Mouse (Mus musculus) lung, embryonic 15.5 days (tissue): ENCODE measurements around the gene Tex264. TPM values are rescaled to one million over a fixed set of nuclear protein-coding genes. Genes with fewer than 3 reads are reported as not detected.

Source experiments
- ATAC-seq: fragments of 200-750 bp; cut with Nextera tagmentation; 2 replicates; pipeline ENCODE4 v1.8.0; 2017; ENCODE audit warnings: moderate number of reproducible peaks, borderline replicate concordance; ENCODE audit not compliant: low FRiP score, low TSS enrichment; ENCODE audit errors: extremely low read depth
- H3K27ac ChIP-seq: fragments of 300-500 bp; sonication (generic); 2 replicates; pipeline ENCODE4 v1.5.1; 2015; ENCODE audit warnings: moderate library complexity, mild to moderate bottlenecking, inconsistent platforms
- H3K27me3 ChIP-seq: fragments of 300-500 bp; sonication (generic); 2 replicates; pipeline ENCODE4 v1.6.1; 2015; ENCODE audit warnings: inconsistent platforms
- H3K36me3 ChIP-seq: fragments of 300-500 bp; sonication (generic); 2 replicates; pipeline ENCODE4 v1.6.1; 2015; ENCODE audit warnings: inconsistent platforms
- H3K4me1 ChIP-seq: fragments of 300-500 bp; sonication (generic); 2 replicates; pipeline ENCODE4 v1.6.1; 2015; ENCODE audit warnings: inconsistent platforms
- H3K4me2 ChIP-seq: fragments of 300-500 bp; sonication (generic); 2 replicates; pipeline ENCODE4 v1.6.1; 2015; ENCODE audit warnings: inconsistent platforms, mild to moderate bottlenecking, moderate library complexity
- H3K4me3 ChIP-seq: fragments of 300-500 bp; sonication (generic); 2 replicates; pipeline ENCODE4 v1.5.1; 2015; ENCODE audit warnings: mild to moderate bottlenecking, inconsistent platforms
- H3K9ac ChIP-seq: fragments of 300-500 bp; sonication (generic); 2 replicates; pipeline ENCODE4 v1.6.1; 2015; ENCODE audit warnings: inconsistent platforms
- H3K9me3 ChIP-seq: fragments of 300-500 bp; sonication (generic); 2 replicates; pipeline ENCODE4 v1.6.1; 2016; ENCODE audit warnings: inconsistent platforms
- WGBS: fragments of 180-500 bp; shearing (Covaris S2); methylation state at CpG from one replicate; pipeline ENCODE4 v1.1.7; 2015; 5-methylcytosine and 5-hydroxymethylcytosine counted together
- polyA plus RNA-seq: library from polyadenylated mRNA; unstranded; fragments of >200 nt; fragmentation: Nextera tagmentation; extraction: Ambion mirVana; gene quantifications from 2 replicates; pipeline ENCODE4 v1.2.1, GENCODE M21; 2015

Gene Tex264
- polyA plus RNA-seq, 1 experiment from 2014 or later, result 44.6 TPM

DNA sequence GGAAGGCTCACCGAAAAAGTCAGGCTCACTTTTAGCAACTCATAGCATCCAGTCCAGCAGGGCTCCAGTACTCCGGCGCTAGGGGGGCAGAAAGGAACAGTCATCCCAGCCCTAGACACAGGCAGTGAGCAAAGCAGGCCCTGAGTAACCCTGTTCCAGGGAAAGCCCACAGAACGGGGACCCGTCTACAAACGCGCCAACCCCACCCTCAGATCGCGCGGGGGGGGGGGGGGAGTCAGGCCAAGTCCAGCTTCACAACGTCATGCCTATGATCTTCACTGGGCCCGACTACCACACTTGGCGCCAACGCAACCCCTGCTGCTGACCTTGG lies 844 bp downstream of the Tex264 start:
- peaks cover 17% of the 10 kb centered on the region for H3K4me1 ChIP-seq
- H3K4me3 ChIP-seq, result peak overlapping the region; percentile 94
- H3K36me3 ChIP-seq, result peaks cover 13% of the 10 kb centered on the region
- peak overlapping the region; percentile 98 for H3K4me2 ChIP-seq
- peak; percentile 33; the same call in 1 of the 2 replicates for ATAC-seq
- peak overlapping the region; percentile 89 for H3K27ac ChIP-seq
- H3K9ac ChIP-seq, result peak overlapping the region; percentile 77
- WGBS, result 2% methylated on average over 9 of the region's 14 CpGs
- no peaks in the 10 kb centered on the region for H3K9me3 ChIP-seq
- H3K27me3 ChIP-seq, result no peaks in the 10 kb centered on the region

DNA sequence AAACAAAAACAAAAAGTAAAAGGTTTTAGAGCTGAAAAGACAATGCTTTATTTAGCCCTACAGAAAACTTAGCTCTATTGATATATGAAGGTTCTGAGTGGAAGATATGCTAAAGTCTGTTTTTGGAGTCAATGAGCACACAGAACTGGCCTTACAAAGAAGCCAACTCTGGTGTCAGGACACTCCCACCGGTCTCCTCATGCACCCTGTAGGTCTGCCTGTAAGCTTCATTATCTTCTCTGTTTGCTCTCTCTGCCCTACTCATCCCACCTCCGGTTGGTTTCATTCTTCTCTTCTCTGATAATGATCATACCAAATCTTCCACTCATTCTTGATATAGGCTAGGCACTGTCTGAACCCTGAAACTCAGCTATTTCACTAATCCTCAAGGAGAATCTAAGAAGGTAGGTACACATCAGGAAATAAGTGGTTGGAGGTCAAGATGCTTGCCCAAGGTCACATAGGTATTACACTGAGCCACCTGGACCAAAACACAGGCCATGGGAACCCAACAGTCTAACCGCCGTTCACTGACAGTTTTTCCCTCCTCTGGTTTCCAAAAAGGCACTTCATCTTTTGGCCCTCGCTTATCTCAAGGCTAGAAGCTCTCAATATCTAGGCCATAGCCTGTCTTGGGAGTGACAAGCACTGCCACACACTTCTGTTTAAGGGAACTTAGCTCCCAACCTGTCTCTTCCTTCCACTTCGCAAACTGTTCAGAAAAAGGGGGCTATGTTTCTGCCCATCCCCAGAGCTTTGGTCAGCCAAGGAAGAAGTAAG lies 1.4 kb downstream of the Tex264 start:
- no peak overlapping the region for H3K27ac ChIP-seq

DNA sequence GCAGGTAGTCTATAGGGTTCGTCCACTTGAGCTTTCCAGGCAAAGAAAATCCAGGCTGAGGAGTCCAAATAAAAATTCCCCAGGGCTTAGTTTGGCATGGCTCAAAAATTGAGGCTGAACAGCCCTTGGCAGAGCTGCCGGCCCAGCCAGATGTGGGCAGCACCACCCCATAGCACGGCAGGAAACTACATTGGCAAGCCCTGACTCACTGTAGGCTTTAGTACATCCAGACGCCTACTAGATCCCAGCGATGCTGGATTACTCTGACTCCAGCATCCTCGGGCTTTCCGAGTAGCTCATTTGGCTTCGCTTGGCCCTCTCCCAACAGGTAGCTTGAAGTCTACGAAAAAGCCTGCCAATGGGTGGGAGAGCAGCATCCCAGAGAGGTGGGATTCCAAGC lies 4.7 kb downstream of the Tex264 start:
- H3K27me3 ChIP-seq, result no peaks in the 10 kb centered on the region
- no peak for ATAC-seq
- WGBS, result 90% methylated on average over 9 of the region's 9 CpGs
- no peaks in the 10 kb centered on the region for H3K9me3 ChIP-seq
- peaks cover 17% of the 10 kb centered on the region for H3K36me3 ChIP-seq
- no peak overlapping the region for H3K9ac ChIP-seq
- H3K27ac ChIP-seq, result no peak overlapping the region
- H3K4me2 ChIP-seq, result no peak overlapping the region
- H3K4me3 ChIP-seq, result no peak overlapping the region
- H3K4me1 ChIP-seq, result peaks cover 13% of the 10 kb centered on the region

More for the DNA sequence above, 1.4 kb downstream of the Tex264 start:
- Histone ChIP-seq H3K4me2 (peak overlapping the region; percentile 98), H3K9ac (peak overlapping the region; percentile 77), H3K4me3 (peak overlapping the region; percentile 94), H3K4me1 (peaks cover 17% of the 10 kb centered on the region), H3K36me3 (peaks cover 17% of the 10 kb centered on the region), H3K27me3 (no peaks in the 10 kb centered on the region), H3K9me3 (no peaks in the 10 kb centered on the region)
- 67% methylated on average over 6 of the region's 6 CpGs for WGBS
- no peak for ATAC-seq

DNA sequence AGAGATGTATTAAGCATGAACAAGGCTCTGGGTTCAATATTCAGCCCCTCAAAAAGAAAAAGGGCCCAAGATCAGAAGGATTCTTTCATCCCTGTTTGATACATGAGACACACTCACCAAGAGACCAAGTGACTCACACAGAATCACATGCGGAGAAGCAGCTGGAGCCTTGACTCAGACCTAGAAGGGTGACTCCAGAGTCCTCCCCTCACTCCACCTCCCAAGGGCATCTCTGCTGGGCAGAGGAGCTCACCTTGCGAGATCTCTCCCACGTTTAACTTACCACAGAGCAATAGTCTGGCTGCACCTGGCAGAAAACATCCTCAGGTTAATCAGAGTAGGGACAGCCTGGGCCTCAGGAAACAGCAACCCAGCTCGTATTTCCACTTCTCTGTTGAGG lies 7.5 kb downstream of the Tex264 start:
- H3K36me3 ChIP-seq, result peaks cover 17% of the 10 kb centered on the region
- 71% methylated on average over 4 of the region's 4 CpGs for WGBS
- H3K27ac ChIP-seq, result no peak overlapping the region
- no peak overlapping the region for H3K4me3 ChIP-seq
- H3K9ac ChIP-seq, result no peak overlapping the region
- H3K4me1 ChIP-seq, result no peaks in the 10 kb centered on the region
- no peaks in the 10 kb centered on the region for H3K9me3 ChIP-seq
- no peaks in the 10 kb centered on the region for H3K27me3 ChIP-seq
- no peak for ATAC-seq
- H3K4me2 ChIP-seq, result no peak overlapping the region

DNA sequence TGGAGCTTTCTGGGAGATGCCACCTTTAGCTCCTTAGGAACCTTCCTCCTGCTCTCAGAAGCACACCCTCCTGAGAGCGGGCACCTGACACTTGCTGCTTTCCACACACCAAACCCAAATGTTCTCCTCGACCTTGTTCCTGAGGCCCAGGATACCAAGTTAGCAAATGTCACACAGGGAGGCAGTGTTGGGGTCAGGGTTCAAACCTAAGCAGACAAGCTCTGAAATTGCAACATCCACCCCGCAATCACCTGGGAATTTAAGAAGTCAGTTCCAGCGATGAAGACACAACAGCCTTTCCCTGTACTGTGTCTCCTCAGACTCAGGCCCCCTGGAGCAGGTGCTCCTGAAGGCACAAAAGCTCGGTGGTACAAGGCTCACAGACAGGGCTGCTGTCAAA lies 8.0 kb downstream of the Tex264 start:
- Histone ChIP-seq H3K9me3 (no peaks in the 10 kb centered on the region), H3K9ac (no peak overlapping the region), H3K4me3 (no peak overlapping the region), H3K4me1 (no peaks in the 10 kb centered on the region), H3K27ac (no peak overlapping the region), H3K4me2 (no peak overlapping the region), H3K36me3 (peaks cover 17% of the 10 kb centered on the region), H3K27me3 (no peaks in the 10 kb centered on the region)
- WGBS, result 82% methylated on average over 5 of the region's 5 CpGs
- ATAC-seq, result no peak

DNA sequence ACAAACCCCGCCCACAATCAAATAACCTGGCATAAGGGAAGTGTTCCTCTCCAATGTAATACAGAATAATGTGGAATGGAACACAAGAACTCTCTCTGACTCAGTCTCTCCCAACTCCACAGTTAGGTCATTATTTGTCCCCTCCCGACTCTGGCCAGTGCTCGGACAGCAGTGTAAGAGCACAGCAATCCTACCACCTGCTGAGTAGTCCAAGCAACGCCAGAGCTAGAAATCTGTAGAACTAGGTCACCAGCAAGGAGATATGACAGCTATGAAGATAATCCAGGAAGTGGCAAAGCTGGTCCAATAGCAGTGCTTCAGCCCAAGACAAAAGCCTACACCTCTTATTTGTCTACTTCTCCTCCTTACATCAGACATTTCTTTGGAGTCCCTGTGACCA lies 9.2 kb downstream of the Tex264 start:
- WGBS, result 83% methylated on average over 4 of the region's 4 CpGs
- H3K27me3 ChIP-seq, result no peaks in the 10 kb centered on the region
- no peak overlapping the region for H3K4me2 ChIP-seq
- H3K9me3 ChIP-seq, result no peaks in the 10 kb centered on the region
- H3K9ac ChIP-seq, result no peak overlapping the region
- peaks cover 13% of the 10 kb centered on the region for H3K36me3 ChIP-seq
- no peak overlapping the region for H3K4me3 ChIP-seq
- no peak for ATAC-seq
- H3K27ac ChIP-seq, result no peak overlapping the region
- no peaks in the 10 kb centered on the region for H3K4me1 ChIP-seq

DNA sequence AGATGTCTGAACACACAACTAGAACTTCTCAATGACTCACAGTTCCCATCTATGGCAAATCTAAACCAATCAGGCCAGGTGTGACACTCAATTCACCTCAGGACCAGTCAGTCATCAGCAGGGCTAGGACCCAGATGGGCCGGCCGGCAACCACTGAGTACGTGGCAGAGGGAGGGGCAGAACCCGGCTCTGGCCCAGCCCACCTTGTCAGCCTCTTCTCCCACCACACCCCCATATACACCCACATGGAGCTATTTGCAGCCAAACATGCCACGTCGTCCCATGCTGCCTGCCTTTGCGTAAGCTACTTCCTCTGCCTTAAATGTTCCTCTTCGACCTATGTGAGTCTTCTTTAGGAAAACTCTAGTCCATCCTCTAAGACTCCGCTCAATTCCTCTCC lies 9.8 kb downstream of the Tex264 start:
- H3K4me2 ChIP-seq, result no peak overlapping the region
- no peak overlapping the region for H3K4me3 ChIP-seq
- no peak for ATAC-seq
- no peak overlapping the region for H3K9ac ChIP-seq
- no peaks in the 10 kb centered on the region for H3K9me3 ChIP-seq
- peaks cover 13% of the 10 kb centered on the region for H3K36me3 ChIP-seq
- no peaks in the 10 kb centered on the region for H3K27me3 ChIP-seq
- WGBS, result 76% methylated on average over 9 of the region's 9 CpGs
- H3K27ac ChIP-seq, result no peak overlapping the region
- H3K4me1 ChIP-seq, result no peaks in the 10 kb centered on the region

DNA sequence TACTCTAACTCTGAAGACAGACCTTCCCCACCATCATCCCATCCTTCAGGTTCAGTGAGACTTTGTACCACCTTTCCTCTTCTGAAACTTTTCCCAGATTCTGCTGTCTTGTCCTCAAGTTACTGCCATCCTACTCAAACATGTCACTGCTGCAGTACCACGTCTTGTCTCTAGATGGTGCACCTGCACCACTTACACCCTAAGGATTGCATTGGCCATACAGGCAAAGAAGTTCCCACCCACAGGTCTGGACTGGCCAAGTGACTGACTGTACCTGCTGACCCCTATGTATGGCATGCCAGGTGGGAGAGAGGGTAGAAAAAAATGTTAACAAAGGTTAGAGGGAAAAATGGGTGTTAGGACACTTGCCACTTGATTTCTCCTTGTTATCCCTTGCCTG lies 10.2 kb downstream of the Tex264 start:
- no peaks in the 10 kb centered on the region for H3K27me3 ChIP-seq
- H3K4me3 ChIP-seq, result no peak overlapping the region
- no peak; the same call in 1 of the 2 replicates for ATAC-seq
- no peak overlapping the region for H3K9ac ChIP-seq
- H3K4me1 ChIP-seq, result no peaks in the 10 kb centered on the region
- 0% methylated on average over 1 of the region's 1 CpGs for WGBS
- H3K9me3 ChIP-seq, result no peaks in the 10 kb centered on the region
- H3K4me2 ChIP-seq, result no peak overlapping the region
- H3K27ac ChIP-seq, result no peak overlapping the region
- H3K36me3 ChIP-seq, result peaks cover 13% of the 10 kb centered on the region

DNA sequence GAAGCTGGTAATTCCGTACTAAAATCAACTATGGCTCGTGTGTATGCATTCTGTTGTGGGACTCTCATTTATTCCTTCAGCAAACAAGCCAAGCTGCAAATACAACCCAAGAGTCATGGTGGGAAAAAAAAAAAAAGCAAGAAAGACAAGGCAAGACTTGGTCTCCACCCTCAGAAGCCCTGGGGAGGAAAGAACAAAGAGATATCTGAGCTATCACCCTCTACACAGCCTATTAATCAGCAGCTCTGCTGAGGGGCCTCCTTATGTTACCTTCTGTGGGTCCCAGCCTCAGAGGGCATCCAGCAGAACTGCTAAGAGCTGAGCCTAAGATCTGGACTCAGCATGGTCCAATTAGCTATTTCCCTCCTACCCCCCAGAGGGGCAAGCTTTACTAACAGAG lies 11.9 kb downstream of the Tex264 start:
- Histone ChIP-seq H3K27me3 (no peaks in the 10 kb centered on the region), H3K36me3 (peaks cover 9% of the 10 kb centered on the region; the same call in 1 of the 2 replicates), H3K9ac (no peak overlapping the region), H3K4me3 (no peak overlapping the region), H3K27ac (no peak overlapping the region), H3K9me3 (no peaks in the 10 kb centered on the region), H3K4me1 (no peaks in the 10 kb centered on the region), H3K4me2 (no peak overlapping the region)
- ATAC-seq, result no peak
- 75% methylated on average over 2 of the region's 2 CpGs for WGBS

DNA sequence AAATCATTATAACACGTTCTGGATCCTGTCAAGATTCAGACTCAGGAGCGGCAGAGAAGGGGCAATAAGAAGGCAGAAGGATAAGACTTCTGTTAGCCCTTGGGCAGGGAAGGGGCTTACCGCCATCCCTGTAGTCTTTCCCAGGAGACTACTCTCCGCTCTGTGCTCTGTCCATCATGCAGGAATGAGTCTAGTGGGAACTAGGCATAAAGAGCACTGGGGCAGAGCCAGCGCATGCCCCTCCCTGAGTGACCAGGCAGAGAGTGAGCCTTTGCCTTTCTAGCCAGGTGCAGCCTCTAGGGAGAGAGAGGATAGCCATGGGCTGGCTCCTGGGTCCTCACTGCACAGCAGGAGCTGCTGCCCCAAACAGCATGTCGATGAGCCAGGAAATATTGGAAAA lies 20.9 kb downstream of the Tex264 start:
- Histone ChIP-seq H3K27me3 (no peaks in the 10 kb centered on the region), H3K4me1 (no peaks in the 10 kb centered on the region), H3K9ac (no peak overlapping the region), H3K9me3 (no peaks in the 10 kb centered on the region), H3K27ac (no peak overlapping the region), H3K4me2 (no peak overlapping the region), H3K36me3 (peaks cover 22% of the 10 kb centered on the region; the same call in 1 of the 2 replicates), H3K4me3 (no peak overlapping the region)
- ATAC-seq, result no peak
- 84% methylated on average over 6 of the region's 6 CpGs for WGBS

DNA sequence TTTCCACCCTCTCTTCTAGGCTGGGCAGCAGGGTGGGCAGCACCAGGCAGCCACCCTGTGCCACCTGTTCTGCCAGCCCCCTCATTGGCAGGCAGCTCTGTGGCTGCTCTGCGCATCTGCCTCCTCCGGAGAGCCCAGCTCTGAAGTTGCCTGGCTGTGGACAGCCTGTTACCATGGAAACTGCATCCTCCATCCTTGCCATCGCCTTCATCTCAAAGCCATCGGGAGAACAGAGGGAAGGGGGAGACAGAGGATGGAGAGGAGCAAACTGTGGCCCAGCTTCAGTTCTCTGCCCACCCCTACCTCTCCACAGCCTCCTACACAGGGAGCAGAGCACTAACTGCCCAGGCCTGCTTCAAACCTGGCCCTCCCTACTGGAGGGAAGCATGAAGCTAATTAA lies 21.3 kb downstream of the Tex264 start:
- Histone ChIP-seq H3K4me1 (no peaks in the 10 kb centered on the region), H3K27me3 (no peaks in the 10 kb centered on the region), H3K27ac (no peak overlapping the region), H3K9me3 (no peaks in the 10 kb centered on the region), H3K36me3 (peaks cover 21% of the 10 kb centered on the region; the same call in 1 of the 2 replicates), H3K9ac (no peak overlapping the region), H3K4me2 (no peak overlapping the region), H3K4me3 (no peak overlapping the region)
- ATAC-seq, result no peak
- WGBS, result 78% methylated on average over 4 of the region's 4 CpGs

DNA sequence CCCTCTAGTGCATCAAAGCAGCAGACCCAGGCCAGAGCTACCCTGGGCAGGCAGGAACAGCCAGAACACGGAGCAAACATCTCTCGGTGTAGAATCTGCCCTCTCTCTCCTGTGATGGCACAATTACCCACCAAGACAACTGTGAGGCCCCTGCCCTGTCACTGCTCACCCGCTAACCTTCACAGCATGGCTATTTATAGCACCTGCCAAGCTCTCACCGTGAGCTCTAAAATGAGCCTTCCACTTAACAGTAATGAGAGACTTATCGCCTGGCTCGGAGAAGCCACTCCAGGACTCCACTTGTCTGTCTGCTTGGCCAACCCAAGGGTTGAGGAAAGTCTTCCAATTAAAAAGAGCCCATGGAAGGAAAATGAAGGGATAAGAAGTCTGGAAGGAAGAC lies 22.5 kb downstream of the Tex264 start:
- Histone ChIP-seq H3K9me3 (no peaks in the 10 kb centered on the region), H3K4me2 (no peak overlapping the region), H3K4me3 (no peak overlapping the region), H3K9ac (no peak overlapping the region), H3K27ac (no peak overlapping the region), H3K4me1 (no peaks in the 10 kb centered on the region), H3K36me3 (peaks cover 22% of the 10 kb centered on the region), H3K27me3 (no peaks in the 10 kb centered on the region)
- no peak for ATAC-seq
- WGBS, result 81% methylated on average over 6 of the region's 6 CpGs
